Mouse (Mus musculus): Measurements from ENCODE around the gene Ubr4.

DNA sequence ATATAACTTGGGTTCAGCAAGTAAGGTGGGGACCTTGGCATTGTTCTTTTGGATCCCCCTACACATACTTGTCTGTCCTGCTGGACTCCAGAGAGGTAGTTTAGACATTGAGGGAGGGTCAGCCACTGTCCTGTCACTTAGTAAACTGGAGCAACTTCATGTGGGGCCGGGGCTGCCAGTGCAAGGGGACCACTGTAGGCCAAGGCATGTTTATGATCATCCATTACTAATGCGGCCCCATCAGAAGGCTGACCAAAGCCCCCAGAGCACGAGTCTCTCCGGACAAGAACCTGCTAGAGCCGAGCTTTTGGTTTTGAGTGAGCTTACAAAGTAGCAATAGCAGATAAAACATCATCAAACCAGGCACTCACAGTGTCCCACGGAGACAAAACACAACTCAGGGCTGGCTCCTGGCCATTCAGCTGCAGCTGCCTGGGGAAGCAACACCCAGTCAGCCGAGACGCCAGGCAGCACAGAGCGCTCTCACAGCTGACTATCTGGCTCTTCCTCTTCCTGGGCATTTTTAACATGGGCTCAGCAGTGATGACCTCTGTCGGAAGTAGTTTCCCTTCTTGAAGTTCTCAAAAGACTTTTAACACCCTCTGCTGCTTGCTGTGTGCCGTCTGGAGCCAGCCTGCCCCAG, 138.1 kb downstream of the Ubr4 start:
- TF ChIP-seq POLR2A (IDR thresholded peaks at IDR 0.05; ENCODE audit: low read depth, low read length), result no peak
- TF ChIP-seq CTCF (conservative IDR thresholded peaks at IDR 0.05; ENCODE audit: insufficient read depth, insufficient read length, low read depth, low read length), result no peak

All from kidney, adult 2 months (tissue).